Mouse (Mus musculus): ENCODE measurements around the gene Bnipl.

The Bnipl gene

GRCm38 (mm10) chr3:95250783-95251424, at the start of gene Bnipl:
Gene Bnipl (minus strand): TSS chr3:95251193.
- DNase-seq = no peak

- no peak for DNase-seq
Measured at GRCm38 (mm10) chr3:95298018-95298417, 47.0 kb upstream of the Bnipl start.

- DNase-seq = peak; percentile 64
Measured at GRCm38 (mm10) chr3:95296103-95296469, 45.1 kb upstream of the Bnipl start.

GRCm38 (mm10) chr3:95295321-95296102, 44.5 kb upstream of the Bnipl start:
- DNase-seq = no peak

DNA sequence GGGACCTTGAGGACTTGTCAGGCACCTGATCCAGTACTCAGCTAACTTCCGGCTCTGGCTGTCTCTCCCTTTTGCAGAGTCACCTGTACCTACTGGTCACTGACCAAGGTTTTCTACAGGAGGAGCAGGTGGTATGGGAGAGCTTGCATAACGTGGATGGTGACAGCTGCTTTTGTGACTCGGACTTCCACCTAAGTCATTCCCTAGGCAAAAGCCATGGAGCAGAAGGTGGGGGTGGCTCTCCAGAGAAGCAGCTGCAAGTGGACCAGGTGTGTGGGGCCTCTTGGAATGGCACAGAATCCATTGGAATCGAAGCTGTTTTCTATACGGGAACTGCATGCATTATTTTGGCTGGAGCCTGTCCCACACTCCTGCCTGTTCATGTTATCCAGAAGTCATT, 43.7 kb upstream of the Bnipl start:
- no peak for DNase-seq

DNA sequence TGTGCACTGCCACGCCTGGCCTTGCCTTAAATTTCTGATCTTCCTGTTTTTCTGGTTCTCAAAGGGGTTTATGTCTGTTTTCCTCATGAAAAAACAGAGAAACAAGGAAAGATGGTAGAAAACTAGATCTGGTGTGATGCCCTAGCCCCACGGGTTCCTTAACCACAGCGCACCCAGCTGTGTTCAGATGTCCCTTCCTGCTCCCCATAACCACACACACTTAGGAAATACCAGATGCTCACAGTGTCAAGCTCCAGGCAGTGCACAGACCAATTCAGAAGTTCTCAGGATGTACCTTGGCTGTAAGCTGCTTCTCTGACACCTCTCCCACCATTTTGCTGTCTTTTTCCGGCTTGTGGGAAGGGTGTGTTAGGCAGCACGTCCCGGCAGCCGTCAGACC, 43.3 kb upstream of the Bnipl start:
- no peak for DNase-seq

- no peak for DNase-seq
Measured at GRCm38 (mm10) chr3:95293537-95293936, 42.5 kb upstream of the Bnipl start.

GRCm38 (mm10) chr3:95292899-95293298, 41.9 kb upstream of the Bnipl start:
- DNase-seq = no peak

DNA sequence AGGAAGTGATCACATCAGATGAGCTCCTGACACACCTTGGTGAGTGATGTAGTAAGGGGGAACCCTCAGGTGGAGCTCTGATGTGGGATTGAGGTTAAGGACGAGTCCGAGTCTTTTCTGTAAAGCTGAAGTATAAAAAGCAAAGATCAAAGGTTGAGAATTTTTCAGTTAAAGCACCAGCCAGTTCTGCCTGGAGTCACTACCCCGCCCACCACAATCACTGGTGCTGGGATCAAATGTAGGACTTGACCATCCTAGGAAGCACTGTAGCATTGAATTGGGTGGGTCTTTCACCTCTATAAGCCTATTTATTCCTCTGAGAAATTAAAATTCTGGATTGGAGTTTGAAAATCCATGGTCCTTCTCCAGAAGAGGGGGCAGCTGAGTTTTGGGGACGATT, 40.0 kb upstream of the Bnipl start:
- no peak for DNase-seq

GRCm38 (mm10) chr3:95290156-95290555, 39.2 kb upstream of the Bnipl start:
- DNase-seq = no peak

DNA sequence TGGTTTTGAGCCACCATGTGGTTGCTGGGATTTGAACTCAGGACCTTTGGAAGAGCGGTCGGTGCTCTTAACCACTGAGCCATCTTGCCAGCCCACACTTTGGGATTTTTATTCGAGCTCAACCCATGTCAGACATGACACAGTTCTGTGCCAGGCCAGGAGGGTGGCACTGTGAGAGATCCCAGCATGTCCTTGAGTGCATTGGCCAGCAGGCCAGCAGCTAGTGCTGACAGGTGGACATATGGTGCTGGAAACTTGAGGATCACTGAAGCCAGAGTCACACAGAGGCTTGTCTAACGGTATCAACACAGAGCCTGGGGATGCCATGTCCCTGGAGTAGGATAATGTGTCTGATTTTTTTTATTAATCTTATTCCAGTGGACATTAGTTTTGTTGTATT, 38.4 kb upstream of the Bnipl start:
- no peak for DNase-seq

DNA sequence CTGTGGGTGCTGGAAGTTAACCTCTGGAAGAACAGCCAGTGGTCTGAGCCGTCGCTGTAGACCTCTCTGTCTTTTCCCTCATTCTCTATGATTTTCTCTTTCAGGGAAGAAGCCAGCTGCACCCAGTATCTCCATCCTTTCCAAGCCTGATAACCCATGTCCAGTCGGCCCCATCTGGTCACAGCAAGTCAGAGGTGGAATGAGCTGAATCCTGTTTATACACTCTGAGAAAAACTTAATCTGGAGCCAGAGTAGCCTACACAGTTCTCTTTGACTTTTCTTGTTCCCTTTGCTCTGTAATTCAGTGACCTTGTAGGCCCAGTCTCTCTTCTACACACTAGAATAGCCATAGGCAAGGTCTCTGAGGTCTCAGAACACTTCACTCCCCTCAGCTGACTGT, 36.5 kb upstream of the Bnipl start:
- no peak for DNase-seq

GRCm38 (mm10) chr3:95286510-95286909, 35.5 kb upstream of the Bnipl start:
- no peak for DNase-seq

DNA sequence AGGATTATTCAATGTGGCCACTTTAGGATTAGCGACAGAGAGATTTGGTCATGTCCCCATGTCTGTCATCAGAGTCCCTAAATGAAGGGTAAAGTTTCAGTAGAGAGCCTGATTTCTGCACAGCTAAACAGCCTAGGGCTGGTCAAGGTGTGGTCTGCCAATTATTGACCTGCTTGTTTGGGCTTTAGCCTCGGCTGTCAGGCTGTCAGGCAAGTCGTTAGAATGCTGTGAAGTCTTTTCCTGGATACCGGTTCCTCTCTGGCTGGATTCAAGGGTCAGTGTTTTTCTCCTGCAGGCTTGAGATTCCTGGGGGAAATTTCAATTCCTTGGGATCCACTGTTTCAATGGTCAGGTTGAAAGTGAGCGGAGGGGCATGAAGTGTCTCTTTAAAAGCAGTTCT, 35.0 kb upstream of the Bnipl start:
- no peak for DNase-seq

GRCm38 (mm10) chr3:95285390-95285789, 34.4 kb upstream of the Bnipl start:
- no peak for DNase-seq

DNA sequence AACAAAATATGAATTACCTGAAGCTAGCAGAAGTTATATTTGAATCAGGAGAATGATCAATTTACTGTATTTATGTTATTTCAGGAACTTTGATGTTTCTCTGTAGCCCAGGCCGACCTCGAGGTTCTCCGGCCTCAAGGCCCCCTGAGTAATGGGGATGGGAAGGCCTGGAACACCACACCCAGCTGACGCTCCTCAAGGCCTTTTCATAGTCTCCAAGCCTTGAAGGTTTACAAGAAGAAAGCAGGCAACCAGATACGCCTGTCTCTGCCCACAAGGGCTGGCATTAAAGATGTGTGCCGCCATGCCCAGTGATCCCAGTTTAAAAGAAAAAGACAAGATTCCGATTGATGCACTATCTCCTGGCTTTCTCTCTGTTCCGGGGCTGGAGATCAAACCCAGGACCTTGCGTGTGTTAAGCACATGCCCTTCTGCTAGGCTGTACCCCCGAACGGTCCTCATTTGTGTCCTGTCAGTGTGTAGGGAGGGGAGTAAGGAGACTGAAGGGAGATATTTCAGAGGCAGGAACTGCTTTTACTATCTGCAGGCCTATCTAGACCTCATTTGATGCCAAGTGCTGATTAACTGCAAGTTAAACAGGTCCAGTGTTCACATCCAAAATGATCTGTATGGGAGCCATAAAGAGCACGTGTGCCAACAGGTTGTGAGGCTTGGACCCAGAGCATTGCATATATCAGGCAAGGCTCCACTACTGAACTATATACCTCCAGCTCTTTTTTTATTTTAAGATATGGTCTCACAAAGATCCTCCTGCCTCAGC, 33.7 kb upstream of the Bnipl start:
- no peak for DNase-seq

GRCm38 (mm10) chr3:95284062-95284461, 33.1 kb upstream of the Bnipl start:
- no peak for DNase-seq

DNA sequence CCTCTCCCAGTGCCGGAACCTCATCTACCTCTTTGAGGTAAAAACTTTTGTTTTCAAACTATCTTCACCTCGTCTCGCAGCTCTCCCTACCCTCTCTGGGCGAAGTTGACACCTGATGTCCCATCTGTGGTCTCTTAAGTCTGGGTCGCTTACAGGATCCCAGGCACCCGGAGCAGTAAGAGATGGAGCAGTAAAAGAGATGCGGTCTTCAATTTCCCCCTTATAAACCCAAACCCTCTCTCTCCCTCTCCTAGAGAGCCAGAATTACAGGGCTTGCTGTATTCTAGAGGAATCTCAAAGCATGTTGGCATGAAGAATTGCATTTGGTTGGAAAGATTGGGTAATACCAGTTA, 32.6 kb upstream of the Bnipl start:
- no peak for DNase-seq

GRCm38 (mm10) chr3:95282865-95283588, 32.0 kb upstream of the Bnipl start:
- DNase-seq = peak; percentile 63

- peak; percentile 66 for DNase-seq
Measured at GRCm38 (mm10) chr3:95282381-95282864, 31.4 kb upstream of the Bnipl start.

- DNase-seq = peak; percentile 100
Measured at GRCm38 (mm10) chr3:95281216-95282126, 30.5 kb upstream of the Bnipl start, which contains the start of the genes Mindy1 and Prune1. Gene Mindy1 (plus strand): TSS chr3:95281345. Gene Prune1 (minus strand): TSS chr3:95282076.

GRCm38 (mm10) chr3:95280747-95281146, 29.8 kb upstream of the Bnipl start:
- DNase-seq = no peak

All from thymus, postnatal 14 days (tissue).